Mouse (Mus musculus): ENCODE data around the gene Cfap61. TPM values are rescaled to one million over a fixed set of nuclear protein-coding genes. Genes with fewer than 3 reads are reported as not detected.

The Cfap61 gene
- polyA plus RNA-seq (2015; fragmentation: Nextera tagmentation; extraction: Ambion mirVana), result 0.05 TPM in 1 of 2 replicates, not detected in the other

- peak within 1 kb of the TSS; percentile 90 for H3K9ac ChIP-seq (replicated peaks)
- H3K9me3 ChIP-seq (ENCODE audit: low read length), result no peaks in the 10 kb centered on the region
- H3K27me3 ChIP-seq (ENCODE audit: insufficient read depth, low read length), result no peaks in the 10 kb centered on the region
- DNase-seq, result peak; percentile 94
- H3K27ac ChIP-seq (ENCODE audit: low read depth), result peak within 1 kb of the TSS; percentile 63; the same call in 1 of the 2 replicates
- peak; percentile 99 for ATAC-seq
- H3K4me2 ChIP-seq (ENCODE audit: low read depth, low read length), result peak within 1 kb of the TSS; percentile 87
- peak within 1 kb of the TSS; percentile 87 for H3K4me3 ChIP-seq (ENCODE audit: low read depth, low read length)
- peaks cover 22% of the 10 kb centered on the region for H3K36me3 ChIP-seq (replicated peaks; ENCODE audit: insufficient read depth, low read length)
- TF ChIP-seq CTCF (IDR thresholded peaks at IDR 0.05; ENCODE audit: low read depth), result no peak
- TF ChIP-seq EP300 (IDR thresholded peaks at IDR 0.05; ENCODE audit: low read depth), result no peak
- peaks cover 8% of the 10 kb centered on the region for H3K4me1 ChIP-seq (ENCODE audit: insufficient read depth)
- WGBS (ENCODE audit: insufficient replicate concordance), result under 1% methylated on average over 61 of the region's 61 CpGs
Measured at GRCm38 (mm10) chr2:145934339-145935231, at the start of gene Cfap61, which contains the start of gene Crnkl1. Gene Cfap61 (plus strand): TSS chr2:145934784. Gene Crnkl1 (minus strand): TSS chr2:145935014.

DNA sequence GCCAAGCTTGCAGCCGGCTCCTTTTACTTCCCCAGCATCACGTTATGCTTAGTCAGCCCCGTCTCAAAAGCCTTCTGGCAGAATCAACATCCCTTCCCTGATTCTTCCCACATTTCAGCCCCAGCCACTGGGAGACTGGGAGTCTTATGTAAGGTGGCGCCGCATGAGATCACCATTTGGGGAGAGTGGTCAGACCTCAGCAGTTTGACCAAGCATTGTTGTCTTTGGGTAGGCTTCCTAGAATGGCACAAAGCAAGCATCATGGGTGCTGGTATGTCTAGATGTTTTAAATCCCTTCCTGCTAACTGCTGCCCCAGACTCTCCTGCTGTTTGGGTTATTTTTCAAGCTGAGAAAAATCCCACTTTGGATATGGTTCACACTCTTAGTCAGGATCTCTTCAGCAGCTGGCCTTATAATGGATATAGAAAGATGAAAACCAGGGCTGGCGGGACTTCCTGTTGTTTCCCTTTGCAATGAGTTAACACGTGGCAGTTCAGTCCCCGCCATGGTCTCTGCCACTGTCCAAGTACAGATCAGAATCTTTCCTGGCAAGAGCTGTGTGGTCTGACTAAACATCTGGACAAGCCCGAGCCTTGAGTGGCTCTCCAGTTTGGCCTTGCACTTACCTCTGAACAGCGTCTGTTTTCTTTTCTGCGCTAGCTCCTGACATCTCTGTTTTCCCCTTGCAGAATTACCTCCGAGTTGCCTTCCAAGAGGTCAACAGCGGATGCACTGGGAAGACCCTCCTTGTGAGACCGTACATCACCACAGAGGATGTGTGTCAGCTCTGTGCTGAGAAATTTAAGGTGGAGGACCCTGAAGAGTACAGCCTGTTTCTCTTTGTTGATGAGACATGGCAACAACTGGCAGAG is 49.4 kb upstream of the Cfap61 start:
- no peak for ATAC-seq
- WGBS (ENCODE audit: insufficient replicate concordance), result 65% methylated on average over 14 of the region's 14 CpGs
- TF ChIP-seq EP300 (IDR thresholded peaks at IDR 0.05; ENCODE audit: low read depth) (no peak), CTCF (IDR thresholded peaks at IDR 0.05; ENCODE audit: low read depth) (no peak)
- Histone ChIP-seq H3K4me3 (ENCODE audit: low read depth, low read length) (no peak overlapping the region), H3K4me2 (ENCODE audit: low read depth, low read length) (no peak overlapping the region), H3K27ac (ENCODE audit: low read depth) (peak overlapping the region; percentile 55; the same call in 1 of the 2 replicates), H3K36me3 (replicated peaks; ENCODE audit: insufficient read depth, low read length) (peaks cover 21% of the 10 kb centered on the region), H3K4me1 (ENCODE audit: insufficient read depth) (peaks cover 7% of the 10 kb centered on the region; the same call in 1 of the 2 replicates), H3K9ac (replicated peaks) (no peak overlapping the region), H3K9me3 (ENCODE audit: low read length) (no peaks in the 10 kb centered on the region), H3K27me3 (ENCODE audit: insufficient read depth, low read length) (no peaks in the 10 kb centered on the region)
- no peak for DNase-seq

- 44% methylated on average over 14 of the region's 14 CpGs for WGBS (ENCODE audit: insufficient replicate concordance)
- DNase-seq (peak; percentile 59), ATAC-seq (peak; percentile 72)
- Histone ChIP-seq H3K27ac (ENCODE audit: low read depth) (peak overlapping the region; percentile 67), H3K9ac (replicated peaks) (no peak overlapping the region), H3K4me2 (ENCODE audit: low read depth, low read length) (peak overlapping the region; percentile 11; the same call in 1 of the 2 replicates), H3K4me3 (ENCODE audit: low read depth, low read length) (no peak overlapping the region), H3K27me3 (ENCODE audit: insufficient read depth, low read length) (no peaks in the 10 kb centered on the region), H3K36me3 (replicated peaks; ENCODE audit: insufficient read depth, low read length) (peaks cover 13% of the 10 kb centered on the region), H3K4me1 (ENCODE audit: insufficient read depth) (peaks cover 7% of the 10 kb centered on the region; the same call in 1 of the 2 replicates), H3K9me3 (ENCODE audit: low read length) (no peaks in the 10 kb centered on the region)
- no peak for TF ChIP-seq EP300 (IDR thresholded peaks at IDR 0.05; ENCODE audit: low read depth)
- TF ChIP-seq CTCF (IDR thresholded peaks at IDR 0.05; ENCODE audit: low read depth), result peak; percentile 65
Measured at GRCm38 (mm10) chr2:145887937-145888765, 46.4 kb upstream of the Cfap61 start.

GRCm38 (mm10) chr2:145888766-145889480 is 45.7 kb upstream of the Cfap61 start:
- Histone ChIP-seq H3K27ac (ENCODE audit: low read depth) (peak overlapping the region; percentile 66), H3K27me3 (ENCODE audit: insufficient read depth, low read length) (no peaks in the 10 kb centered on the region), H3K36me3 (replicated peaks; ENCODE audit: insufficient read depth, low read length) (peaks cover 7% of the 10 kb centered on the region), H3K9me3 (ENCODE audit: low read length) (no peaks in the 10 kb centered on the region), H3K4me3 (ENCODE audit: low read depth, low read length) (no peak overlapping the region), H3K9ac (replicated peaks) (no peak overlapping the region), H3K4me2 (ENCODE audit: low read depth, low read length) (no peak overlapping the region), H3K4me1 (ENCODE audit: insufficient read depth) (peaks cover 7% of the 10 kb centered on the region; the same call in 1 of the 2 replicates)
- ATAC-seq (no peak), DNase-seq (no peak)
- 63% methylated on average over 6 of the region's 6 CpGs for WGBS (ENCODE audit: insufficient replicate concordance)
- TF ChIP-seq EP300 (IDR thresholded peaks at IDR 0.05; ENCODE audit: low read depth) (no peak), CTCF (IDR thresholded peaks at IDR 0.05; ENCODE audit: low read depth) (no peak)

- DNase-seq (no peak), ATAC-seq (no peak)
- Histone ChIP-seq H3K4me1 (ENCODE audit: insufficient read depth) (peaks cover 7% of the 10 kb centered on the region; the same call in 1 of the 2 replicates), H3K27me3 (ENCODE audit: insufficient read depth, low read length) (no peaks in the 10 kb centered on the region), H3K9me3 (ENCODE audit: low read length) (no peaks in the 10 kb centered on the region), H3K27ac (ENCODE audit: low read depth) (no peak overlapping the region), H3K4me2 (ENCODE audit: low read depth, low read length) (no peak overlapping the region), H3K4me3 (ENCODE audit: low read depth, low read length) (no peak overlapping the region), H3K36me3 (replicated peaks; ENCODE audit: insufficient read depth, low read length) (peaks cover 6% of the 10 kb centered on the region), H3K9ac (replicated peaks) (no peak overlapping the region)
- no peak for TF ChIP-seq CTCF (IDR thresholded peaks at IDR 0.05; ENCODE audit: low read depth)
- no peak for TF ChIP-seq EP300 (IDR thresholded peaks at IDR 0.05; ENCODE audit: low read depth)
- 74% methylated on average over 2 of the region's 2 CpGs for WGBS (ENCODE audit: insufficient replicate concordance)
Measured at GRCm38 (mm10) chr2:145890571-145890970, 44.0 kb upstream of the Cfap61 start.

Measured in liver, postnatal 0 days (tissue).